In the genomic region with DNA sequence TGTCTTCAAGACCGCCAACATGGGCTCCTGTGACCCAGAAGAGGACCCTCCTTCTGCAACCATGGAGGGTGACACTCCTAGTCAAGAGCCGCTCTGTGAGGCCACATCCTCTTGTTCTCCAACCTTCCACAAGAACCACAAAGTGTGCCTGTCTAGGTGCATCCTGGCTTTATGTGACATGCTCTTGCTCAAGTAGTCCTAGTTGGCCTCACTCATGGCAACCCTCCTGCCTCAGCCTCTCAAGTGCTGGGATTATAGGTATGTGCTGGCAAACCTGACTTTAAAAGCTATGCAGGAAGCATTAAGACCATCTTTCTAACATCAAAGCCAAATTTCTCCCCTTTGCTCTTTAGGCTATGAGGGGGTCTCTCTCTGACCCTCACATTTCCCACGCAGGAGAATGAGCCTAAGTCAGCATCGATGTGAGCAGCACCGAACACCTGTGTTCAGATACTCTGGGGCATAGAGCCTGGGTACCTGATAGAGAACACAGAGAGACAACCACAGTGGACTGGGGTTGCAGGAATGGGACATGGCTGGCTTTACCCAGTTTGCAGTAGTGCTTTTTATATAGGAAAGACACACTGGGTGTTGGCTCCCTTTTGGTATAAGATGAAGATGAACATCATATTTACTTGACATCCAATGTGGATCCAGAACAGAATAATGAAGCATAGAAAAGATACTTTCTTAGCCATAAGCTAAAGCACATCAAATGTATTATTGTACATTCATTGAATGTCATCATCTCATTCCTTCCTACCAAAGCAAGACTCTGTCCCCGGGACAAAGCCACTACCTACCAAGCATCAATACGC, we compare ENCODE assay signal across 2 mouse cellular contexts.
TF ChIP-seq lines count a peak whose summit lies in the region.

No protein-coding gene starts in this region.

TF ChIP-seq in CH12.LX, 34 proteins besides CTCF, POLR2A, EP300 and RAD21 (continued from another document):
- TF ChIP-seq KAT2A (IDR thresholded peaks at IDR 0.05; ENCODE audit: insufficient replicate concordance, low read length) (0 out of 2 replicates have a peak, but pooled peaks have one; percentile 58), SIN3A (IDR thresholded peaks at IDR 0.05; ENCODE audit: low read length) (0 out of 2 replicates have a peak, but pooled peaks have one; percentile 24), ETS1 (conservative IDR thresholded peaks at IDR 0.05; ENCODE audit: low read depth, low read length) (0 out of 2 replicates have a peak, but pooled peaks have one; percentile 5), UBTF (IDR thresholded peaks at IDR 0.05; ENCODE audit: low read depth, low read length) (0 out of 2 replicates have a peak, but pooled peaks have one; percentile 13), ZMIZ1 (IDR thresholded peaks at IDR 0.05; ENCODE audit: low read depth, low read length) (peak; percentile 73), POLR2AphosphoS2 (IDR thresholded peaks at IDR 0.05; ENCODE audit: low read depth, low read length) (peak; percentile 98), TBP (conservative IDR thresholded peaks at IDR 0.05; ENCODE audit: low read depth, low read length) (0 out of 2 replicates have a peak, but pooled peaks have one; percentile 44), NELFE (IDR thresholded peaks at IDR 0.05; ENCODE audit: low read depth, low read length) (peak; percentile 49; the same call in 1 of the 2 replicates), E2F4 (IDR thresholded peaks at IDR 0.05; ENCODE audit: insufficient replicate concordance, low read depth, low read length) (no peak), CHD1 (IDR thresholded peaks at IDR 0.05; ENCODE audit: low read depth, low read length) (peak; percentile 55; the same call in 1 of the 2 replicates), CHD2 (IDR thresholded peaks at IDR 0.05; ENCODE audit: low read length) (peak; percentile 38; the same call in 1 of the 2 replicates)

TF ChIP-seq in myocyte, 11 proteins besides CTCF, POLR2A, EP300 and RAD21 (continued from another document):
- TF ChIP-seq REST (IDR thresholded peaks at IDR 0.05; ENCODE audit: insufficient read depth, insufficient read length): no peak
- TF ChIP-seq CEBPB (IDR thresholded peaks at IDR 0.05; ENCODE audit: insufficient read depth, poor library complexity, severe bottlenecking): no peak
- TF ChIP-seq MYOD1 (IDR thresholded peaks at IDR 0.05; ENCODE audit: control insufficient read depth in 1 of 3, insufficient read length in 2 of 3, low read depth in 2 of 3): no peak
- TF ChIP-seq E2F4 (IDR thresholded peaks at IDR 0.05; ENCODE audit: insufficient read depth): no peak
